Mouse (Mus musculus): Measurements from ENCODE around the gene Gm37240. TPM values are rescaled to one million over a fixed set of nuclear protein-coding genes. Genes with fewer than 3 reads are reported as not detected.

The Gm37240 gene
- total and polyA plus RNA-seq, 3 experiments: not detected

DNA sequence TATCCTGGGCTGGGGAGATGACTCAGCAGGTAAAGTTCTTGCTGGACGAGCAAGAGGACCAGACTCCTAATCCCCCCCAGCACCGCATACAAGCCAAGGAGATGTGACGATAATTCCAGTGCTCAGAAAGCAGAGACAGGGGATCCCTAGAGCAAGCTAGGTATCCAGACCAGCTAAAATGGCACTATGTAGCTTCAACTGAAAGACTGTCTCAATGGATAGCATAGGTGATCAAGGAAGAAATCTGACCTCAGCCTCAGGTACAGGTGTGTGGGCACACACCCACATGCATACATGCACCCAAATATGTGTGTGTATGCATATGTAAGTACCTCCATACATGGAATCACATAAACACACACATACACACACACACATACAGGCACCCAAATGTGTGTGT lies 161.3 kb downstream of the Gm37240 start:
- Histone ChIP-seq H3K27me3 (ENCODE audit: insufficient read depth, low read length) (peaks cover 9% of the 10 kb centered on the region; the same call in 1 of the 2 replicates), H3K4me1 (ENCODE audit: insufficient read depth, low read depth, low read length) (no peaks in the 10 kb centered on the region), H3K36me3 (replicated peaks) (no peaks in the 10 kb centered on the region), H3K4me3 (ENCODE audit: low read depth, low read length) (no peak overlapping the region), H3K9me3 (replicated peaks) (no peaks in the 10 kb centered on the region)
- DNase-seq (ENCODE audit: low spot score) (no peak), ATAC-seq (ENCODE audit: extremely low read depth, insufficient number of reproducible peaks, low FRiP score, poor library complexity, severe bottlenecking) (no peak)
- no peak for TF ChIP-seq GATA2 (IDR thresholded peaks at IDR 0.05; ENCODE audit: borderline replicate concordance, low read depth, low read length)

DNA sequence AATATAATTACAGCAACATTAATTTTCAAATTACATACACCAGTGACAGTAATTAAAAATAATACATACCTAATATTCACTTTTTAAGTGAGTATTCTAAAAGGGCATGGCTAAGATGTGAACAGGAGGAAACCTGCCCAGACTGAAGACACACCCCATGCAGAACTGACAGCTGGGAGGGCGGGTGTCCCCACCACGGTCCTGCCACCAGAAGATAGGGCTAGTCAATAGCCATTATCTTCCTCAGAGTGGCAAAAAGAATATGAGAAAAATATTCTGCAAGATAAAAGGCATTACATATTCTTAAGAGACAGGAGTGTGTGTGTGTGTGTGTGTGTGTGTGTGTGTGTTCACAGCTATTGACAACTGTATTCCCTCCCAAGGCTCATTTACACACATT lies 162.2 kb downstream of the Gm37240 start:
- peaks cover 6% of the 10 kb centered on the region; the same call in 1 of the 2 replicates for H3K27me3 ChIP-seq (ENCODE audit: insufficient read depth, low read length)
- H3K4me1 ChIP-seq (ENCODE audit: insufficient read depth, low read depth, low read length): no peaks in the 10 kb centered on the region
- no peak for ATAC-seq (ENCODE audit: extremely low read depth, insufficient number of reproducible peaks, low FRiP score, poor library complexity, severe bottlenecking)
- no peak for DNase-seq (ENCODE audit: low spot score)
- no peak overlapping the region for H3K4me3 ChIP-seq (ENCODE audit: low read depth, low read length)
- H3K9me3 ChIP-seq (replicated peaks): no peaks in the 10 kb centered on the region
- no peaks in the 10 kb centered on the region for H3K36me3 ChIP-seq (replicated peaks)
- no peak for TF ChIP-seq GATA1 (IDR thresholded peaks at IDR 0.05; ENCODE audit: borderline replicate concordance, low read length)
- TF ChIP-seq POLR2AphosphoS5 (IDR thresholded peaks at IDR 0.05; ENCODE audit: insufficient replicate concordance, low read depth, low read length): no peak
- TF ChIP-seq GATA2 (IDR thresholded peaks at IDR 0.05; ENCODE audit: borderline replicate concordance, low read depth, low read length): no peak
- TF ChIP-seq CTCF (IDR thresholded peaks at IDR 0.05; ENCODE audit: low read depth, low read length): no peak
- no peak for TF ChIP-seq TAL1 (conservative IDR thresholded peaks at IDR 0.05; ENCODE audit: low read depth, low read length)

DNA sequence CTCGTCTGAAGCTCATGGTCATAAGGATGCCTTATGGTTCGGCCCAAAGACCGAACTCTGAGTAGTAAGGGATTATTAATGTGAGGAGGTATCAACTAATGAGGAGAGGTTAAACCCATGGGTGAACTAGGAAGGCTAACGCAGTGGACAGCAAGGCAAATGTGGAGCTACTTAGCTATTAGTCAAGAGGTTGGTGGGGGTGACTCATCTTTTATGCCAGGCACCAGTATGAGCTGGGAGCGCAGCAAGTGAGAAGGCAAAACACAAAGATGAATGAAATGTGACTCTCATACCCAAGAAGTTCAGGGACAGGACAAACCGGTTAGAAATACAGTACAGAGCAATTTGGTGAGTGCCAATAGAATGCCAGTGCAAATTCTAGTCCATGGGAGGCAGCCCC lies 164.7 kb downstream of the Gm37240 start:
- Histone ChIP-seq H3K27me3 (ENCODE audit: insufficient read depth, low read length) (peaks cover 9% of the 10 kb centered on the region), H3K9me3 (replicated peaks) (no peaks in the 10 kb centered on the region), H3K4me1 (ENCODE audit: insufficient read depth, low read depth, low read length) (no peaks in the 10 kb centered on the region), H3K36me3 (replicated peaks) (no peaks in the 10 kb centered on the region), H3K4me3 (ENCODE audit: low read depth, low read length) (no peak overlapping the region)
- ATAC-seq (ENCODE audit: extremely low read depth, insufficient number of reproducible peaks, low FRiP score, poor library complexity, severe bottlenecking) (no peak), DNase-seq (ENCODE audit: low spot score) (no peak)
- TF ChIP-seq GATA2 (IDR thresholded peaks at IDR 0.05; ENCODE audit: borderline replicate concordance, low read depth, low read length): no peak
- TF ChIP-seq TAL1 (conservative IDR thresholded peaks at IDR 0.05; ENCODE audit: low read depth, low read length): no peak
- no peak for TF ChIP-seq GATA1 (IDR thresholded peaks at IDR 0.05; ENCODE audit: borderline replicate concordance, low read length)
- TF ChIP-seq POLR2AphosphoS5 (IDR thresholded peaks at IDR 0.05; ENCODE audit: insufficient replicate concordance, low read depth, low read length): no peak
- no peak for TF ChIP-seq CTCF (IDR thresholded peaks at IDR 0.05; ENCODE audit: low read depth, low read length)

DNA sequence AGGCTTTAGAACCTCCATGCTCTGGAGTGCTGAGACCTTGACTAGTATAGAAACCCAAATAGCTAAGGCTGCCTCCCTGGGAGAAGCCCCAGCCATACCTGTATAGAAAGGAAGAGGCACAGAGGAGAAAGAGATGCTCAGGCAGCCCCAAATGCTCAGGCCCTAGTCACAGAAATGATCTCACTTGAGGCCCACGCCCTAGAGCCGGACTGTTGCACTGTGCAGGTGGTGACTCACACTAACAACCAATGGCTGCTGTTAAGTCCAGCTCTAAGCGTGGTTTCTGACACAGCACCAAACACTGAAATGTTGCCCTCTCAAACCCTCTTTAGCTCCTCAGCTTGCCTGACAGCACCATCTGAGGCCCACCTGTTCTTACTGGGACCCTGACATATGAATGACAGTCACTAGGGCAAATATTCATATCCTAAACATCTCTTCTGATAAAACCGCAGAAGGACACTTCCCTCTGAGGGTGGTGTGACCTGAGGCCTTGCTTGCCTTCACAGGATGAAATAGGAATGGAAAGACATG lies 171.5 kb downstream of the Gm37240 start:
- ATAC-seq (ENCODE audit: extremely low read depth, insufficient number of reproducible peaks, low FRiP score, poor library complexity, severe bottlenecking): no peak
- peaks cover 13% of the 10 kb centered on the region for H3K27me3 ChIP-seq (ENCODE audit: insufficient read depth, low read length)

DNA sequence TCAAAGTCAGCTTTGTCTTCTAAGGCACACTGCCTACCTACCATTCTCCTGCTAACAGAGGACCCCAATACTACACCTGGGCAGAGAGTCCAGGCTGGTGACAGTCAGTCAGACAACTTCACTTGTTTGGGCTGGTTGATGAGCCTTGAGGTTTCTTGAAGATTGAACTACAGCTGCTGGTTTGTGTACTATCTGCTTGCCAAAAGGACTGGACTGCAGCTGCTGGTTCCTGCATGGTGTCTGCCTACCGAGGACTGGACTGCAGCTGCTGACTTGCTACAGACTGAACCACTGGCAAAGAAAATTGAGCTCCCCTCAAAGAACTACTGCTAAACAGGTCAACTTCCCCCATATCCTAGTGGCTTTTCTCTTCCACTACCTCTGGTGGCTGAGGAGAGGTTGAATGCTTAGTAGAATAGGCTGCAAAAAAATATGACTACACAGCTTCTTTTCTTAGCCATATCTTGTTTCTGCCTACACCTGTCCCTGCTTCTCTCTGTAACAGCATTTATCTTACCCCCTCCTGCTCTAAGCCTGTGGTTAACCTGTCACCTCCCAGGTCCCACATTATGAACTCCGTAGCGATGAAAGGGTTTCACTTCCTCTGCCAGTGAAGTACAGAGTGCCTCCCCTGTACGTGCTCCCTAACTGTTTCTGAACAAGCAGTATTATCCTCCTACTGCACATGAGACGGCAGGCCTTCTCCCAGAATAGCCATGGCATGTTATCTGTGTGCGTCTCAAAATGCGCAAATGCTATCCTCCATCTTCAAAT lies 173.2 kb downstream of the Gm37240 start:
- Histone ChIP-seq H3K4me3 (ENCODE audit: low read depth, low read length) (no peak overlapping the region), H3K27me3 (ENCODE audit: insufficient read depth, low read length) (peaks cover 7% of the 10 kb centered on the region), H3K36me3 (replicated peaks) (no peaks in the 10 kb centered on the region), H3K9me3 (replicated peaks) (no peaks in the 10 kb centered on the region), H3K4me1 (ENCODE audit: insufficient read depth, low read depth, low read length) (no peaks in the 10 kb centered on the region)
- TF ChIP-seq GATA2 (IDR thresholded peaks at IDR 0.05; ENCODE audit: borderline replicate concordance, low read depth, low read length): no peak
- no peak for TF ChIP-seq POLR2AphosphoS5 (IDR thresholded peaks at IDR 0.05; ENCODE audit: insufficient replicate concordance, low read depth, low read length)
- TF ChIP-seq GATA1 (IDR thresholded peaks at IDR 0.05; ENCODE audit: borderline replicate concordance, low read length): no peak
- TF ChIP-seq TAL1 (conservative IDR thresholded peaks at IDR 0.05; ENCODE audit: low read depth, low read length): no peak
- TF ChIP-seq CTCF (IDR thresholded peaks at IDR 0.05; ENCODE audit: low read depth, low read length): no peak
- ATAC-seq (ENCODE audit: extremely low read depth, insufficient number of reproducible peaks, low FRiP score, poor library complexity, severe bottlenecking): no peak
- no peak for DNase-seq (ENCODE audit: low spot score)

More for the DNA sequence above, 171.5 kb downstream of the Gm37240 start:
- H3K36me3 ChIP-seq (replicated peaks): no peaks in the 10 kb centered on the region
- no peaks in the 10 kb centered on the region for H3K9me3 ChIP-seq (replicated peaks)
- TF ChIP-seq TAL1 (conservative IDR thresholded peaks at IDR 0.05; ENCODE audit: low read depth, low read length) (no peak), GATA1 (IDR thresholded peaks at IDR 0.05; ENCODE audit: borderline replicate concordance, low read length) (no peak), CTCF (IDR thresholded peaks at IDR 0.05; ENCODE audit: low read depth, low read length) (no peak), GATA2 (IDR thresholded peaks at IDR 0.05; ENCODE audit: borderline replicate concordance, low read depth, low read length) (no peak)
- no peak overlapping the region for H3K4me3 ChIP-seq (ENCODE audit: low read depth, low read length)
- H3K4me1 ChIP-seq (ENCODE audit: insufficient read depth, low read depth, low read length): no peaks in the 10 kb centered on the region
- no peak for DNase-seq (ENCODE audit: low spot score)

DNA sequence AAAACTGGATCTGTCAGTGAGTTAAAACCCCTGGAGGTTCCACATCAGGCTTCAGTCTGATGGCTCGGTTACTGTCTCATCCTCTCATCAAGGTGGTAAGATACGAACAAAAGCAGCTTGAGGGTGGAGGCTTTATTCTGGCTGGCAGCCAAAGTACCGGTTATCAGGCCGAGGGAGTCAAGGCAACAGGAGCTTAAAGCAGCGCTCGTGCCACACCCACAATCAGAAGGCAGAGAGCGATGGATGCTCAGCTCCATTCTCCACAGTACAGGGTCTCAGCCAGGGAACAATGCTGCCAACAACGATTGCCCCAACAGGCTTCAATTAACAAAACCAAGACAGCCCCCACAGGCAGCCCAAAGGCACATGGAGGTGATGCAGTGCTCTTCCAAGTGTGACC lies 176.6 kb downstream of the Gm37240 start:
- Histone ChIP-seq H3K4me3 (ENCODE audit: low read depth, low read length) (no peak overlapping the region), H3K4me1 (ENCODE audit: insufficient read depth, low read depth, low read length) (no peaks in the 10 kb centered on the region), H3K36me3 (replicated peaks) (no peaks in the 10 kb centered on the region), H3K9me3 (replicated peaks) (no peaks in the 10 kb centered on the region), H3K27me3 (ENCODE audit: insufficient read depth, low read length) (peaks cover 5% of the 10 kb centered on the region)
- ATAC-seq (ENCODE audit: extremely low read depth, insufficient number of reproducible peaks, low FRiP score, poor library complexity, severe bottlenecking) (no peak), DNase-seq (ENCODE audit: low spot score) (no peak)
- TF ChIP-seq GATA2 (IDR thresholded peaks at IDR 0.05; ENCODE audit: borderline replicate concordance, low read depth, low read length) (no peak), CTCF (IDR thresholded peaks at IDR 0.05; ENCODE audit: low read depth, low read length) (no peak), TAL1 (conservative IDR thresholded peaks at IDR 0.05; ENCODE audit: low read depth, low read length) (no peak), GATA1 (IDR thresholded peaks at IDR 0.05; ENCODE audit: borderline replicate concordance, low read length) (no peak), POLR2AphosphoS5 (IDR thresholded peaks at IDR 0.05; ENCODE audit: insufficient replicate concordance, low read depth, low read length) (no peak)
